Mouse (Mus musculus) hindbrain, embryonic 12.5 days (tissue): ENCODE measurements at regions not wholly inside any gene's neighbourhood (a gene's known extent, or its start where the extent isn't known, plus 50 kb on each side); places are given as distances from the start of the nearest gene placed in this dataset.

Source experiments
- ATAC-seq: fragments of 200-750 bp; cut with Nextera tagmentation; 2 replicates; pipeline ENCODE4 v1.8.0; 2017; ENCODE audit warnings: moderate TSS enrichment; ENCODE audit not compliant: low FRiP score
- H3K27ac ChIP-seq: fragments of 300-500 bp; sonication (generic); 2 replicates; pipeline ENCODE4 v1.5.1; 2016; ENCODE audit warnings: mild to moderate bottlenecking
- H3K27me3 ChIP-seq: fragments of 300-500 bp; sonication (generic); 2 replicates; pipeline ENCODE4 v1.6.1; 2016; ENCODE audit warnings: mild to moderate bottlenecking
- H3K36me3 ChIP-seq: fragments of 300-500 bp; sonication (generic); 2 replicates; pipeline ENCODE4 v1.6.1; 2016; ENCODE audit warnings: mild to moderate bottlenecking
- H3K4me1 ChIP-seq: fragments of 300-500 bp; sonication (generic); 2 replicates; pipeline ENCODE4 v1.6.1; 2016
- H3K4me2 ChIP-seq: fragments of 300-500 bp; sonication (generic); replicated peaks from 2 replicates; pipeline ENCODE4 v1.6.1; 2016; ENCODE audit warnings: mild to moderate bottlenecking
- H3K4me3 ChIP-seq: fragments of 300-500 bp; sonication (generic); 2 replicates; pipeline ENCODE4 v1.5.1; 2016; ENCODE audit warnings: mild to moderate bottlenecking
- H3K9ac ChIP-seq: fragments of 300-500 bp; sonication (generic); 2 replicates; pipeline ENCODE4 v1.6.1; 2016; ENCODE audit warnings: mild to moderate bottlenecking, moderate library complexity
- H3K9me3 ChIP-seq: fragments of 300-500 bp; sonication (generic); replicated peaks from 2 replicates; pipeline ENCODE4 v1.6.1; 2016; ENCODE audit warnings: mild to moderate bottlenecking
- WGBS: fragments of 180-500 bp; shearing (Covaris S2); methylation state at CpG from one replicate; pipeline ENCODE4 v1.1.7; 2016; 5-methylcytosine and 5-hydroxymethylcytosine counted together

- no peak overlapping the region for H3K4me3 ChIP-seq
- H3K4me2 ChIP-seq, result no peak overlapping the region
- H3K36me3 ChIP-seq, result no peaks in the 10 kb centered on the region
- no peak for ATAC-seq
- no peaks in the 10 kb centered on the region for H3K4me1 ChIP-seq
- H3K27me3 ChIP-seq, result no peaks in the 10 kb centered on the region
- 74% methylated on average over 3 of the region's 3 CpGs for WGBS
- no peak overlapping the region for H3K9ac ChIP-seq
- no peaks in the 10 kb centered on the region for H3K9me3 ChIP-seq
- H3K27ac ChIP-seq, result no peak overlapping the region
These were observed 152.1 kb upstream of the Pbx1 start for GRCm38 (mm10) chr1:168584137-168584536.

DNA sequence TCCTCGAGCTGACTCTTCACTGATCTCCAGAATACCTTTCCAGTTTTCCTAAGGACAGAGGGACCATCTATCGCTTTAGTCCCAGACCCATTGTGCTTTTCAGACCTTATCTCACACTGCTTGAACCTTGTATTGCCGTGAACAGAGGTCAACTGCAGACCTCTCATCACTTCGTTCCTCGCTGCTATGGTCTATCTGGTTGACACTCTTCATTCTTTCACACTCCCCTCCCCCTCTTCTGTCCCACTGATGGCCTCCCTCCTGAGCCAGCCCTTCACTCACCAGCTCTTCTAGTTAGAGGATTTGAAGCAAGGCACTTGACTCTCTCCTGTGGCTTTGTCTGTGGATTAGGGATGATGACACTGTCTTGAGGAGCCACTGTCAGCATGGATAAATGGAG is 150.4 kb upstream of the Pbx1 start:
- no peak overlapping the region for H3K27ac ChIP-seq
- H3K4me3 ChIP-seq, result no peak overlapping the region
- H3K36me3 ChIP-seq, result no peaks in the 10 kb centered on the region
- H3K9me3 ChIP-seq, result no peaks in the 10 kb centered on the region
- no peak overlapping the region for H3K4me2 ChIP-seq
- WGBS, result 73% methylated on average over 5 of the region's 5 CpGs
- ATAC-seq, result no peak
- H3K9ac ChIP-seq, result no peak overlapping the region
- H3K27me3 ChIP-seq, result no peaks in the 10 kb centered on the region
- H3K4me1 ChIP-seq, result no peaks in the 10 kb centered on the region

GRCm38 (mm10) chr1:168569930-168570515 is 138.0 kb upstream of the Pbx1 start:
- H3K36me3 ChIP-seq, result no peaks in the 10 kb centered on the region
- H3K9me3 ChIP-seq, result no peaks in the 10 kb centered on the region
- no peak overlapping the region for H3K4me2 ChIP-seq
- H3K4me3 ChIP-seq, result no peak overlapping the region
- no peak for ATAC-seq
- 0 out of 2 replicates have a peak, but pooled peaks cover 2% of the 10 kb centered on the region for H3K4me1 ChIP-seq
- no peak overlapping the region for H3K27ac ChIP-seq
- 48% methylated on average over 5 of the region's 5 CpGs for WGBS
- no peaks in the 10 kb centered on the region for H3K27me3 ChIP-seq
- H3K9ac ChIP-seq, result no peak overlapping the region

GRCm38 (mm10) chr1:168552394-168552793 is 120.3 kb upstream of the Pbx1 start:
- Histone ChIP-seq H3K9ac (no peak overlapping the region), H3K9me3 (no peaks in the 10 kb centered on the region), H3K4me1 (no peaks in the 10 kb centered on the region), H3K4me2 (no peak overlapping the region), H3K27me3 (no peaks in the 10 kb centered on the region), H3K4me3 (no peak overlapping the region), H3K27ac (no peak overlapping the region), H3K36me3 (no peaks in the 10 kb centered on the region)
- WGBS, result 81% methylated on average over 3 of the region's 3 CpGs
- ATAC-seq, result no peak

DNA sequence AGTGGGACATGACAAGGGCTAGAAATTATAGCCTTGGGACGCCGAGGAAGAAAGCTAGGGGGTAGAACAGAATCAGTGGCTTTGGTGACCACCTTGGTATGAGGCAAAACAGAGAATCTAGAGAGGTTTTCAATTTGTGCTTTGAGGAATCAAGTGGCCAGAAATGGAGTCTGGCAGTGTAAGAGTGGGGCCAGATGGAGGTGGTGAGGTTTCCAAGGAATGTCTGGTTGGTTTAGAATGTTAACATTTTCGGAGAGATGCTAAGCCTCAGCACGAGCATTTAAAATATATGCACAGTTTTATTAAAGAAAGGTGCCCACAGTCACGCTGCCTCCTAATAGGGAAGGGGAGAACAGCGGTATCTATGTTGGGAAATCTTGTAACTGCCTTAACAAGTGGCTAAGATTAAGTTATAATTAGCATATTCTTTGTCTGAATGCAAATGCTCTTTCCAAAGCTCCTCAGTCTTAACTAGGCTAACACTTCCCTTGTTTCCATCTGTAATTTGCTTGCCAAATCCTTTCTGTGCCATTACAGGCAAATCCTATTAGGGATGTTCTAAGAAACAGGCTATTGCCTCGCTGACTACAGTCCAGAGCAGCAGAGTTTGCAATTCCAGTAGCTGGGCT is 117.9 kb upstream of the Pbx1 start:
- Histone ChIP-seq H3K27me3 (no peaks in the 10 kb centered on the region), H3K36me3 (no peaks in the 10 kb centered on the region), H3K4me2 (no peak overlapping the region), H3K4me3 (no peak overlapping the region), H3K27ac (no peak overlapping the region), H3K4me1 (no peaks in the 10 kb centered on the region), H3K9me3 (no peaks in the 10 kb centered on the region), H3K9ac (no peak overlapping the region)
- 40% methylated on average over 7 of the region's 7 CpGs for WGBS
- no peak; the same call in 1 of the 2 replicates for ATAC-seq

DNA sequence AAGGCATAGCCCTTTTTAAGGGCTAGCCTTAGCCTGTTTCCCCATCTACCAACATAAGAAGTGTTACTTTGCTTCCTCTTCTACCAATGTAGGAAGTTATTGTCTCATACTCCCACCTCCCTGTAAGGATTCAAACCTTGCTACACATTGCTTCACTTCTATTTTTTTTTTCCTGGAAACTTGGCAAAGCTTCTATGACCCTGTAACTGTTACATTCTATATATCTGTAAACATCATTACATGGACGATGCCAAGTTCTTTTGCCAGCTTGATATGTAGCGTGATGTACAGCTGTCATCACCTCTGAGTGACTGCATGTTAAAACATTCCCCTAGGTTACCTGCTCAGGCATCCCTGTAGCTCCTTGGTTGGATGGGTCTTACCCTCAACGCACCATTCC is 114.1 kb upstream of the Pbx1 start:
- no peak overlapping the region for H3K9ac ChIP-seq
- no peak overlapping the region for H3K4me2 ChIP-seq
- no peaks in the 10 kb centered on the region for H3K36me3 ChIP-seq
- 91% methylated on average over 3 of the region's 3 CpGs for WGBS
- H3K27ac ChIP-seq, result no peak overlapping the region
- H3K27me3 ChIP-seq, result no peaks in the 10 kb centered on the region
- H3K9me3 ChIP-seq, result no peaks in the 10 kb centered on the region
- no peaks in the 10 kb centered on the region; the same call in 1 of the 2 replicates for H3K4me1 ChIP-seq
- no peak for ATAC-seq
- H3K4me3 ChIP-seq, result no peak overlapping the region

DNA sequence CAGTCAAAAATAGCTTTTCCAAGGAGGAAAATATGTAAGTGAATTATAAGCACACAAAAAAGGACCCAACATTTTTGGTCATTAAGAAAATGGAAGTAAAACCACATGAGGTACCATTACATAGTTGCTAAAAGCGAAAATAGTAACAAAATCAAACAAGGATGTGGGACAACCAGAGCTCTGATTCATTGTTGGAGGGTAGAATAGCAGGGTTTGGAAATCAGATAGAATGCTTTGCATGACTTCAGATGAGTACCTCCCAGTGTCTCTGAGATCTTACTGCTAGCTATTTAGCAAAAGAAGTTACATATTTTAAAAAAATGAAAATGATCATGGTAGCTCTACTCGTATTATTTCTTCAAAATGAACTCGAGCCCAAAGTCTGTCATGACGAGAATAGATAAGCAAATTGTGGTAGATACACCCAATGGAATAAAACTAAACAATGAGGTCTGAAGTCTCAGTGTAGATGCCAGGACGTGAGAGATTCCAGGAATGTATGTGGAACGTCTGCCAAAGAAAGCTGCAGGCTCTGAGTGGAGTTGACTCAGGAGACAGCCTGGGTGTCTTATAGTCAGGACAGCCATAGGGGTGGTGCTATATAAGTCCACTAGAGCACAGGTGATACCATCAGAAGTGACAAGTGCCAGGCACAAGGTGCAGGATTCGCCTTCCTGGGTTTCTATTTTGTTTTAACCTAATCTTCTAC is 113.2 kb upstream of the Pbx1 start:
- Histone ChIP-seq H3K36me3 (no peaks in the 10 kb centered on the region), H3K4me1 (no peaks in the 10 kb centered on the region; the same call in 1 of the 2 replicates), H3K9me3 (no peaks in the 10 kb centered on the region), H3K27ac (no peak overlapping the region), H3K4me3 (no peak overlapping the region), H3K9ac (no peak overlapping the region), H3K27me3 (no peaks in the 10 kb centered on the region), H3K4me2 (no peak overlapping the region)
- WGBS, result 79% methylated on average over 7 of the region's 7 CpGs
- ATAC-seq, result no peak

GRCm38 (mm10) chr1:168541231-168541630 is 109.2 kb upstream of the Pbx1 start:
- Histone ChIP-seq H3K27ac (no peak overlapping the region), H3K4me2 (no peak overlapping the region), H3K4me3 (no peak overlapping the region), H3K9me3 (no peaks in the 10 kb centered on the region), H3K9ac (no peak overlapping the region), H3K4me1 (peaks cover 3% of the 10 kb centered on the region; the same call in 1 of the 2 replicates), H3K36me3 (no peaks in the 10 kb centered on the region), H3K27me3 (no peaks in the 10 kb centered on the region)
- 76% methylated on average over 2 of the region's 2 CpGs for WGBS
- ATAC-seq, result no peak

DNA sequence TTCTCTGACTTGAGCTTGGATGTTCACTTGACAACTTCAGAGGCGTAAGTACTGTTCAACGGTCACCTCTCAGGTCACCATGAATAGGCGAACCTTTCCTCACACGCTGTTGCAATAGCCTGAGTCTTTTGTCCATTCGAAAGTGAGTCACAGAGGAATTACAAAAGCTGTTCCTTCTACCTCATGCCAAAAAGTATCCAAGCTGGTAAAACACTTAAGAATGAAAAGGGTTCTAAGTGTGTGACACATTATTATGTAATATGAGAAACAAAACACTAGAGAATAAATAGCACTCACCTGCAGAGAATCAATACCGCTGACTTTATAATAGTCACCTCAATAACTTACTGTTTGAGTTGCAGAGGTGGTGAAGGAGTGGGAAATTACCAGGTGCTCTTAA is 86.0 kb upstream of the Pbx1 start:
- H3K9me3 ChIP-seq, result no peaks in the 10 kb centered on the region
- H3K4me1 ChIP-seq, result no peaks in the 10 kb centered on the region
- no peaks in the 10 kb centered on the region for H3K36me3 ChIP-seq
- no peak overlapping the region for H3K4me2 ChIP-seq
- H3K27me3 ChIP-seq, result no peaks in the 10 kb centered on the region
- 76% methylated on average over 6 of the region's 6 CpGs for WGBS
- ATAC-seq, result no peak
- no peak overlapping the region for H3K4me3 ChIP-seq
- no peak overlapping the region for H3K9ac ChIP-seq
- H3K27ac ChIP-seq, result no peak overlapping the region

- WGBS, result 88% methylated on average over 1 of the region's 1 CpGs
These were observed 74.3 kb upstream of the Pbx1 start for GRCm38 (mm10) chr1:168506326-168506725.

GRCm38 (mm10) chr1:168504773-168505172 is 72.7 kb upstream of the Pbx1 start:
- Histone ChIP-seq H3K9ac (no peak overlapping the region), H3K4me1 (0 out of 2 replicates have a peak, but pooled peaks cover 2% of the 10 kb centered on the region), H3K4me3 (no peak overlapping the region), H3K27ac (no peak overlapping the region), H3K36me3 (no peaks in the 10 kb centered on the region), H3K9me3 (no peaks in the 10 kb centered on the region), H3K27me3 (no peaks in the 10 kb centered on the region), H3K4me2 (no peak overlapping the region)
- no peak for ATAC-seq
- WGBS, result 81% methylated on average over 9 of the region's 9 CpGs

More at GRCm38 (mm10) chr1:168506326-168506725, 74.3 kb upstream of the Pbx1 start:
- Histone ChIP-seq H3K9ac (no peak overlapping the region), H3K27ac (no peak overlapping the region), H3K4me2 (no peak overlapping the region), H3K9me3 (no peaks in the 10 kb centered on the region), H3K4me3 (no peak overlapping the region), H3K4me1 (0 out of 2 replicates have a peak, but pooled peaks cover 2% of the 10 kb centered on the region), H3K36me3 (no peaks in the 10 kb centered on the region), H3K27me3 (no peaks in the 10 kb centered on the region)
- no peak for ATAC-seq

- H3K4me1 ChIP-seq, result 0 out of 2 replicates have a peak, but pooled peaks cover 2% of the 10 kb centered on the region
- no peak overlapping the region for H3K27ac ChIP-seq
- WGBS, result 38% methylated on average over 7 of the region's 7 CpGs
- no peaks in the 10 kb centered on the region for H3K9me3 ChIP-seq
- H3K36me3 ChIP-seq, result no peaks in the 10 kb centered on the region
- no peak overlapping the region for H3K9ac ChIP-seq
- H3K4me3 ChIP-seq, result no peak overlapping the region
- no peaks in the 10 kb centered on the region for H3K27me3 ChIP-seq
- H3K4me2 ChIP-seq, result no peak overlapping the region
- no peak for ATAC-seq
These were observed 70.2 kb upstream of the Pbx1 start for GRCm38 (mm10) chr1:168502266-168502665.
